Mouse (Mus musculus): Measurements from ENCODE around the gene Tap1.

DNA sequence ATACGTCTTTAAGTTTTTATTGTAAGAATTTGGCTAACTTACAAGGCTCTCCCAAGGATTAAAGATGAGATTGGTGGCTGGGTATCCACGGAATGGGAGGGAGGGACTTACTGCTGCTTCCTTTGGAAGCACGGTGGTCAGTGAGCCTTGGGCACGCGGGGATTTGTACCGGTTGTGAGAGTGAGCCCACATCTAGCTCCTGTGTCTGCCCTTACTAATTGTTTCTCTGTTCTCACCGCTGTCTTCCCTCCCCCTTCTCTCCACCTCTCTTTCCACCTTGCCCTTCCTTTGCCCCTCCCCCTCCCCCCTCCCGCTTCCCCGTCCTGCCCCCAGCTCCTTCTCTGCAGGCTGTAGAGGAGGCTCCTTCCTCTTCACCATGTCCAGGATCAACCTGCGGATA is 21.1 kb downstream of the Tap1 start:
- no peak for TF ChIP-seq CTCF (IDR thresholded peaks at IDR 0.05; ENCODE audit: low read depth)
- no peak for TF ChIP-seq EP300 (optimal IDR thresholded peaks at IDR 0.05)

All from stomach, postnatal 0 days (tissue).